Mouse (Mus musculus) A20 (cell line): Measurements from ENCODE around the gene Klrg2.

Source experiments
- DNase-seq: peaks from one replicate; pipeline ENCODE4 v3.0.0-alpha.2; 2011; ENCODE audit warnings: low read depth, low spot score

Klrg2 gene

DNA sequence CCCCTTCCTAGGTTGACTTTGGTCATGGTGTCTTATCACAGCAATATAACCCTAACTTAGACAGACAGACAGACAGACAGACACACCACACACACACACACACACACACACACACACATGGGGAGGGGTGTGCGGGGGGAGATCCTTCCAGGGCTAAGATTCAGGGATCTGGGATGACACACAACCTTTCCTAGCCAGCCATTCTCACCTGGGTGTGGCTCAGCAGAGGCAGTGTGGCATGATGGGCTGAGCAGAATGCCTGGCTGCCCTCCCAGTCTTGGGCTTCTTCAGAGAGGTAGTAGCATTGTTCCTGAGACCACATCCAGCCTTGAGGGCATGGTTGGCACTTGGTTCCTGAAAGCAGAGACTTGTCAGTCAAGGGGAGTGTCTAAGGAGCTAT lies 7.5 kb downstream of the Klrg2 start:
- no peak for DNase-seq

DNA sequence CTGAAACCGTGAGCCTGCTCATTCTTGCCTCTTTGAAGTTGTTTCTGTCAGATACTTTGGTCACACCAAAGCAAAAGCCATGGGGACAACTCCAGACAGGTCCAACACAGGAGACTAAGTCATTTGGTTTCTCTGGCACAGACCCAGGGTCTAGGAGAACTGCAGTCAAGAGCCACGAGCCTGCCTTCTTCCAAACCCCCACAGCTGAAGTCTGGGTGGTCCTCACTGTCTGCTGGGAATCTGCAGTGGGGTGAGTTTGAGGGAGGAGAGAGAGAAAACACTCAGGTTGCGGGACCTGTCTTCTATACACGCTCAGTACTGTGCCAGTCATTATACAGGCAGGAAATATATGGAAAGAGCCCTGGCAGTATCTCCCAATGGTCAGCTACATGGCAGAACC lies 9.6 kb downstream of the Klrg2 start:
- no peak for DNase-seq

DNA sequence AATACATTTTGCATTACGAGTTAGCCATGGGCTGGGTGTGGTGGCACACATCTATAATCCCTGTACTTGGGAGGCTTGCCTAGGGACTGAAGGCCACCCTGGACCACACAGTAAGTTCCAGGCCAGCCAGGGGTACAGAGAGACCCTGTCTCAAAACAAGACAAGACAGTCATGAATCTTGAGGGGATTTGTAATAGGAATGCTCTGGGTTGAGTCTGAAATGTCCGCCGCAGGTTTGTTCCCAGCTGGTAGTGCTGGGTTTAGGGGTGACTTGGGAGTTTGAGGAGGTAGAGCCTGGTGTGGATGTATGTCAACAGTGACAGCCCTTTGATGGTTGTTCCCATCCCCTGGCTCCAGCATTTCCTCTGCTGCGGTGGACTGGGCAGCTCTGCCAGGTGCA lies 10.0 kb downstream of the Klrg2 start:
- DNase-seq, result no peak

DNA sequence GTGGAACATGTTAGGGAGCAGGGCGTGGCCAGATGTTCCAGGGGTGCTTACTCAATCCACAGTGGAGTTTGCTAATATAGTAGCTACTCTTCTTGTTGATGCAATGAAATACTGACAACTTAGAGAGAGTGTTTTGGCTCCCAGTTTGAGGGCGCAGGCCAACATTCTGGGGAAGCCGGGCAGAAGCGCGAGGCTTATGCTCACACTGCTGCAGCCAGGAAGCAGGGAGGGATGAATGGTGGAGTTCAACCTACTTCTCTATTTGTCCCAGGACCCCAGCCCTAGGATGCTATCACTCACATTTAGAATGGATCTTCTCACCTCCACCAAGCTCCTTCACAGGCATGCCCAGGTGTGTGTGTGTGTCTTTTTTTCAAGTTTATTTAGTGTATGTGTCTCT lies 11.0 kb downstream of the Klrg2 start:
- DNase-seq, result no peak

DNA sequence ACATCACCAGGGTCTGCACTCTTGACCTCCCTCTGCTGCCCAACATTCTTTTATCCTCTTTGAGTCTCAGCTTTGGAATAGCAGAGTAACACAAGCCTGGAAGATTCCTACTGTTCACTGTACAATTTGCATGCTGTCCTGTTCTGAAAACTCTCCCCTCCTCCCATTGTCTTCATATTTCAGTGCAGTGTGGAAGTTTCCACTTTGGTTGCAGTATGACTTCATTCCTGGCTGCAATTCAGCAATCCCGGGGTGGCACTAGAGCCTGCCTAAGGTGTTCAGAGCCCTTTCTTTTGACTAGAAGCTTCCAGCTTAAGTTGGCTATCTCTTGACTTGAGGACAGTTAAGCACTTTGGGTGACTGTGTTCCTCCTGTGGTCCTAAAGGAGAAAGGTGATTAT lies 12.6 kb downstream of the Klrg2 start:
- no peak for DNase-seq

DNA sequence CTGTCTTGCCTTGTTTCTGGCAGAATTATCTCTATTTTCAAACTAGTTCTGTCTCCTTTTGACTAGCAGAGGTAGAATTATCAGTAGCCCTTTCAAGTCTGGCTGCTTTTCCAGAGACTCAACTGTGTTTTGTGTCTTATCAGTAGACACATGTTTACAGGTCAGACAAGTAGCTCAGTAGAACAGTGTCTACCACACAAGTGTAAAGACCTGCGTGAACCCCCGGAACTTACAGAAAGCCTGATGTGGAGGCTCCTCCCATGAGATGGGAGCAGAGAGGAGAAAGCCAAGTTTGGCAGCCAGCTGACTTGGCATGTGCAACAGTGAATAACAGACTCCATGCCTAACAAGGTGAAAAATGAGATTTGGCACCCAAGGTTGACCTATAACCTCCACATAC lies 13.6 kb downstream of the Klrg2 start:
- DNase-seq, result no peak

DNA sequence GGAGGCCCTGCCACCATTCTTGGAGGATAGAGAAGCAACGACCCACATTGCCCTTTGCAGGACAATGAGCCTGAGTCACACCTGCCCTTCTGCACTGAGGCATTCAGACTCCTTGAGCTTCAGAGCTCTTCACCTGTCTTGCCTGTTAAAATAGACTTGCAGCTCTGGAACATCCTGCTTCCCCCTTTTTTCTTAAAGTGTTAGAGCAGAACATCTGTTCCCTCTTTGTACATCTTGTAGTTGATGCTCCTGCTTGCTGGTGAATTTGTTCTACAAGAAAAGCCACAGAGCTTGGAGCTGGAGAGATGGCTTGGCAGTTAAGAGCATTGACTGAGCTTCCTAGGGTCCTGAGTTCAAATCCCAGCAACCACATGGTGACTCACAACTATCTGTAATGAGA lies 14.6 kb downstream of the Klrg2 start:
- DNase-seq, result no peak

DNA sequence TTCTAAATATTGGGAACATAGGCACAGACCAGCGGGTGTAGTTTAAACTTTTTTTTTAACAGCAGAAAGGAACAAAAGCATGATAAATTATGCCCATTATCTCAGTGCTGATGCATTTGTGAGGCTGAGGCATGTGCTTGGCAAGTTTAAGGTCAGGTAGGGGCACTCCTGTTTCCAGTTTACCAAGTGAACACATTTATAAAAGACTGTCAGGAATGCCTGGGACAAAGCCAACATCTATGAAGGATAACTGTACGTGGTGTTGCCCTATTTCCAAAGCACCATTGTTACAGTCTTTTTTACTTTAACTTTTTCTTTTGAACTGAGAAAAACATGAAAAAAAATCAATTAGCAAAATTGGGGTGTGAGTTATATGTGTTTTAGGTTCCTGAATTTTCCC lies 27.1 kb downstream of the Klrg2 start:
- no peak for DNase-seq

DNA sequence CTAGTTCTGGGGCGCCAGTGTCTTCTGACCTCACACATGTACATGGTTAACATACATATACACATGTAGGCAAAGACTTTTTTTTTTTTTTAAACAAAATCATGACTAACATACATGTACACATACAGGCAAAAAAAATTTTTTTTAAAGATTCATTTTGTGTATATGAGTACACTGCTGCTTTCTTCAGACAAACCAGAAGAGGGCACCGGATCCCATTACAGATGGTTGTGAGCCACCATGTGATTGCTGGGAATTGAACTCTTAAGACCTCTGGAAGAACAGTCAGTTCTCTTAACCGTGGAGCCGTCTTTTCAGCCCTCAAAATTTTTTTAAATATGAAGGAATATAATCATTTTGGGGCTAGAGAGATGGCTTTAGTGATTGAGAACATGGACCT lies 39.6 kb downstream of the Klrg2 start:
- peak; percentile 24 for DNase-seq

DNA sequence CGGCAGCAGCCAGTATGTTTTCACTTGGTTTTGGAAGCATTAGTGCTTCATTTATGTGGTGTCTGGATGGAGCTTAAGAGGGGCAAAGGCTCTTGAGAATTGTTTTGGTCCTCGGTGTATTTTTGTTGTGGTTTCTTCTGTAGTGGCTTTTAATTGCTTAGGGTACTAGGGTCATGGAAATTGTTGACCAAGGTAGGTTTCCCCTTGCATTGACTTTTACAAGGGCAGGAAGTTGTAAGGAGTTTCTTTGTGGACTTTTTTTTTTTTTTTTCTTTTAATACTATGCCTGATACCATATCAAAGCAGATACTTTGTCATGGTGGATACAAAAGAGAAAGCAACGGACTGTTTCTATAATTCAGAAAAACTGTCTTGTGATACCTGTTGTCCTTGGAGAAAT lies 55.3 kb downstream of the Klrg2 start:
- DNase-seq, result no peak

DNA sequence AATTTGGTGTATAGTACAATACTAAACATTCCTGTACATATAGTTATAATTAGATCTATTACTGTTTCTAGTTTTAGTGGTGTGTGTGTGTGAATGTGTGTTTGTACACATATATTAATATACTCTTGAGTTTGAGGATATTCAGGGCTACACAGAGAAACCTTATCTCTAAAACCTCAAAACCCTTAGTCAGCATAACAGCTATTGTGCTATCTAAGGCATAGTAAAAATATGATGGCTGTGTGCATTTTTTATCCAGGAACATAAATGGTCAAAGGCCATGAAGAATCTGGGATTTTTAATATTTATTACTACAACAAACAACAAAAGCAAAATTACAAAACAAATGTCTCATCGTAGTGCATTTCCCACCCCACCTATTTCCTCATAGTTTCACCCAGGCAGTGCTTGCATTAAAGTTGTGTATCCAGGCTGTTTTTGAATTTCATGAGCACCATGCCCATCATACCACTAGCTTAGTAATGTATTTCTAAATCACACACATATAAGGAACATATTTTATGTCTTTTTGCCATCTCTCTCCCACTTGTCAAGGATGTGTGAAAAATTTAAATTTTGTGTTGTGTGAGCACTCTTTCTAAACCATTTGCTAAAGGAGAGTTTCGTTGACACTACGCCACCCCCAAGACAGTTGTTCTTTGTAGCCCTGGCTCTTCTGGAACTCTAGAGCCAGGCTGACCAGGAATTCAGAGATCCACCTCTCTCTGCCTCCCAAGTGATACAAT lies 56.8 kb downstream of the Klrg2 start:
- DNase-seq, result no peak

DNA sequence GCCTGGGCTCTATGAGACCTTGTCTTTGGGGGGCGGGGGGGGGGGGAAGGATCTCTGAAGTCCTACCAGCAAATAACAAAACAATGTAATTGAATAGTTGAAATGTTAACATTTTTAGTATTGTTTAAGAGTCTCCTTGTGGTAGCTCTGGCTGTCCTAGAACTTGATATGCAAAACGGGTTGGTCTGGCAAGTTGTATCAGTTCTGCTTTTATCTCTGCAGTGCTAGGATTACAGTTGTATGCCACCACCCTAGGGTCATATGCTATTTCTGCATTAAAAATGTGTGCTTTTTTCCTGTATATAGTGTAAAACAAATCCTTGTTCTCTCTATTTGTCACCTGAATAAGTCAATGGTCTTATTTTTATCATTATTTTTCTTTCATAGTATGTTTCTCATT lies 60.9 kb downstream of the Klrg2 start:
- peak; percentile 72 for DNase-seq
